Mouse (Mus musculus) limb, embryonic 11.5 days (tissue): ENCODE measurements around the gene Prss36. TPM values are rescaled to one million over a fixed set of nuclear protein-coding genes. Genes with fewer than 3 reads are reported as not detected.

Source experiments
- ATAC-seq: fragments of 200-750 bp; cut with Nextera tagmentation; 2 replicates; pipeline ENCODE4 v1.8.0; 2017; ENCODE audit warnings: low read depth; ENCODE audit not compliant: insufficient number of reproducible peaks, low FRiP score, low TSS enrichment
- DNase-seq: peaks from one replicate; pipeline ENCODE4 v3.0.0-alpha.2; 2015; ENCODE audit warnings: low spot score
- H3K27ac ChIP-seq: fragments of 300-500 bp; sonication (generic); replicated peaks from 2 replicates; pipeline ENCODE4 v1.5.1; 2014; ENCODE audit warnings: low read depth, mild to moderate bottlenecking, low read length
- H3K27me3 ChIP-seq: fragments of 300-500 bp; sonication (generic); 2 replicates; pipeline ENCODE4 v1.6.1; 2014; ENCODE audit warnings: mild to moderate bottlenecking, low read length, mixed read lengths; ENCODE audit not compliant: control insufficient read depth, insufficient read depth
- H3K36me3 ChIP-seq: fragments of 300-500 bp; sonication (generic); 2 replicates; pipeline ENCODE4 v1.6.1; 2014; ENCODE audit warnings: mild to moderate bottlenecking, low read length, moderate library complexity, mixed read lengths; ENCODE audit not compliant: control insufficient read depth, insufficient read depth
- H3K4me1 ChIP-seq: fragments of 300-500 bp; sonication (generic); 2 replicates; pipeline ENCODE4 v1.6.1; 2014; ENCODE audit warnings: low read length, mixed read lengths; ENCODE audit not compliant: control insufficient read depth, insufficient read depth
- H3K4me2 ChIP-seq: fragments of 300-500 bp; sonication (generic); 2 replicates; pipeline ENCODE4 v1.6.1; 2014; ENCODE audit warnings: low read depth, mild to moderate bottlenecking, moderate library complexity; ENCODE audit not compliant: severe bottlenecking
- H3K4me3 ChIP-seq: fragments of 300-500 bp; sonication (generic); 2 replicates; pipeline ENCODE4 v1.5.1; 2014; ENCODE audit warnings: low read depth, low read length
- H3K9ac ChIP-seq: fragments of 300-500 bp; sonication (generic); 2 replicates; pipeline ENCODE4 v1.6.1; 2014; ENCODE audit warnings: mild to moderate bottlenecking, low read length
- H3K9me3 ChIP-seq: fragments of 300-500 bp; sonication (generic); 2 replicates; pipeline ENCODE4 v1.6.1; 2016; ENCODE audit warnings: low read length; ENCODE audit not compliant: control insufficient read depth
- WGBS: fragments of 180-500 bp; shearing (Covaris S2); extraction: QIAGEN DNeasy Blood & Tissue Kit; methylation state at CpG from one replicate; pipeline ENCODE4 v1.1.7; 2014; 5-methylcytosine and 5-hydroxymethylcytosine counted together
- polyA plus RNA-seq: library from polyadenylated mRNA; unstranded; fragments of >200 nt; fragmentation: Nextera tagmentation; extraction: Ambion mirVana; gene quantifications from 2 replicates; pipeline ENCODE4 v1.2.1, GENCODE M21; 2014

The Prss36 gene
- polyA plus RNA-seq, 1 experiment from 2014 or later, result 11.5 TPM

GRCm38 (mm10) chr7:127974413-127974930, 27.9 kb upstream of the Prss36 start:
- no peak for DNase-seq
- 92% methylated on average over 2 of the region's 2 CpGs for WGBS

GRCm38 (mm10) chr7:127967922-127968828, 21.6 kb upstream of the Prss36 start:
- Histone ChIP-seq H3K27me3 (no peaks in the 10 kb centered on the region), H3K9me3 (no peaks in the 10 kb centered on the region), H3K27ac (peak overlapping the region; percentile 96), H3K9ac (peak overlapping the region; percentile 99), H3K4me2 (peak overlapping the region; percentile 85), H3K4me1 (peaks cover 3% of the 10 kb centered on the region; the same call in 1 of the 2 replicates), H3K4me3 (peak overlapping the region; percentile 97), H3K36me3 (peaks cover 26% of the 10 kb centered on the region)
- DNase-seq (peak; percentile 86), ATAC-seq (peak; percentile 52; the same call in 1 of the 2 replicates)
- WGBS, result under 1% methylated on average over 39 of the region's 42 CpGs

More at GRCm38 (mm10) chr7:127974413-127974930, 27.9 kb upstream of the Prss36 start:
- Histone ChIP-seq H3K27me3 (no peaks in the 10 kb centered on the region), H3K4me2 (no peak overlapping the region), H3K4me3 (no peak overlapping the region), H3K9me3 (no peaks in the 10 kb centered on the region), H3K36me3 (peaks cover 54% of the 10 kb centered on the region), H3K4me1 (no peaks in the 10 kb centered on the region), H3K27ac (no peak overlapping the region), H3K9ac (no peak overlapping the region)
- no peak for ATAC-seq

- H3K4me2 ChIP-seq, result peak within 1 kb of the TSS; percentile 85
- peak; percentile 96 for DNase-seq
- H3K36me3 ChIP-seq, result peaks cover 19% of the 10 kb centered on the region
- peak within 1 kb of the TSS; percentile 99 for H3K9ac ChIP-seq
- under 1% methylated on average over 87 of the region's 92 CpGs for WGBS
- H3K27ac ChIP-seq, result peak within 1 kb of the TSS; percentile 96
- H3K27me3 ChIP-seq, result no peaks in the 10 kb centered on the region
- ATAC-seq, result peak; percentile 90
- no peaks in the 10 kb centered on the region for H3K9me3 ChIP-seq
- peaks cover 3% of the 10 kb centered on the region; the same call in 1 of the 2 replicates for H3K4me1 ChIP-seq
- H3K4me3 ChIP-seq, result peak within 1 kb of the TSS; percentile 97
These were observed 20.7 kb upstream of the Prss36 start, which contains the start of gene Fus for GRCm38 (mm10) chr7:127967004-127967921. Gene Fus, plus strand, starts transcription at chr7:127967457.

- Histone ChIP-seq H3K4me1 (peaks cover 3% of the 10 kb centered on the region; the same call in 1 of the 2 replicates), H3K36me3 (peaks cover 13% of the 10 kb centered on the region), H3K9me3 (no peaks in the 10 kb centered on the region), H3K27me3 (no peaks in the 10 kb centered on the region), H3K27ac (peak overlapping the region; percentile 96), H3K4me2 (peak overlapping the region; percentile 64), H3K9ac (peak overlapping the region; percentile 99), H3K4me3 (peak overlapping the region; percentile 97)
- WGBS, result 14% methylated on average over 10 of the region's 10 CpGs
- ATAC-seq (peak; percentile 10), DNase-seq (peak; percentile 30)
These were observed 19.9 kb upstream of the Prss36 start for GRCm38 (mm10) chr7:127966371-127966918.

GRCm38 (mm10) chr7:127959364-127959763, 12.8 kb upstream of the Prss36 start:
- H3K9me3 ChIP-seq, result no peaks in the 10 kb centered on the region
- no peaks in the 10 kb centered on the region for H3K27me3 ChIP-seq
- no peaks in the 10 kb centered on the region for H3K36me3 ChIP-seq
- H3K4me3 ChIP-seq, result no peak overlapping the region
- WGBS, result 67% methylated on average over 5 of the region's 5 CpGs
- no peak overlapping the region for H3K9ac ChIP-seq
- H3K4me1 ChIP-seq, result no peaks in the 10 kb centered on the region
- H3K27ac ChIP-seq, result no peak overlapping the region
- no peak overlapping the region for H3K4me2 ChIP-seq
- DNase-seq, result no peak
- no peak for ATAC-seq

GRCm38 (mm10) chr7:127952864-127953581, 6.5 kb upstream of the Prss36 start:
- ATAC-seq, result no peak
- 30% methylated on average over 13 of the region's 13 CpGs for WGBS
- no peaks in the 10 kb centered on the region for H3K9me3 ChIP-seq
- no peak for DNase-seq
- no peak overlapping the region for H3K4me3 ChIP-seq
- H3K27ac ChIP-seq, result no peak overlapping the region
- H3K4me2 ChIP-seq, result no peak overlapping the region
- H3K4me1 ChIP-seq, result no peaks in the 10 kb centered on the region
- no peaks in the 10 kb centered on the region for H3K36me3 ChIP-seq
- H3K27me3 ChIP-seq, result no peaks in the 10 kb centered on the region
- no peak overlapping the region for H3K9ac ChIP-seq

- no peak overlapping the region for H3K27ac ChIP-seq
- peaks cover 18% of the 10 kb centered on the region for H3K27me3 ChIP-seq
- H3K36me3 ChIP-seq, result no peaks in the 10 kb centered on the region
- no peaks in the 10 kb centered on the region for H3K4me1 ChIP-seq
- H3K4me2 ChIP-seq, result no peak overlapping the region
- DNase-seq (peak; percentile 38), ATAC-seq (no peak)
- no peak overlapping the region for H3K4me3 ChIP-seq
- H3K9me3 ChIP-seq, result no peaks in the 10 kb centered on the region
- 11% methylated on average over 23 of the region's 23 CpGs for WGBS
- no peak overlapping the region for H3K9ac ChIP-seq
These were observed 1.9 kb downstream of the Prss36 start for GRCm38 (mm10) chr7:127944614-127945013.
